Mouse (Mus musculus): ENCODE data around the gene B4galt1.
"Not testable (repeated sequence)": the region's sequence is repeated elsewhere in the genome, so short reads cannot be mapped to it uniquely, and the experiment has no call there.

Gene B4galt1

DNA sequence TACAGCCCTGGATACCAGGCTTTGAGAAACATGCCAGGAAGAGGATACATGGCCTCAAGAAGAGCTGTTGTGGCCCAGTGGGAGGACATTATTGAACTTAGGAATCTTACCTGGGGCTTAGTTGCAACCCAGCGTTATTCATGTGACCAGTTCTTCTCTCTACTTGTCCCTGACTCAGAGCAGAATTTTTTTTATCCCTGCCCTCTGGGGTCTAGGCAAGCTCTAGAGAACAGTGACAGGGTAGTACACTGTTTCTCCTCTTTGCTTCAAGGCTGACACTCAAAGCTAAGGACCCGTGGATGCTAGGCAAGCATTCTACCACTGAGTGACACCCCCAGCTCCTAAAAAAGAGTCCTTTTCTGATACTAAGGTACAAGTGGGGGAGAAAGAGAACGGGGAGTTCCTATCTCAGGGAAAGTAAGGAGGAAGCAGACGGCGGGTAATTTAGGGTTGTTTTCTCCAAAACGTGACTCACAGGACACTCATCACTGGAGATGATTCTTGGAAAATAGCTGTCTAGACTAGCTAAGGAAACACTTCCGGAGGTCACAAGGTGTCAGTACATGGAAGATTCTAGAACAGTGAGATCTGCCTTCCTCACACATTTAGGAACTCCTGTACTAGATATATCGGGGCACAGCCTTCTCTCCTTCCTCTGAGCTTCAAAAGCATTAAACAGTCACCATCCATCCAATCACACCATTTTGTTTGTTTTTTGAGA is 32.3 kb downstream of the B4galt1 start:
- intact Hi-C loops (cut with DNase I): no loop called here

DNA sequence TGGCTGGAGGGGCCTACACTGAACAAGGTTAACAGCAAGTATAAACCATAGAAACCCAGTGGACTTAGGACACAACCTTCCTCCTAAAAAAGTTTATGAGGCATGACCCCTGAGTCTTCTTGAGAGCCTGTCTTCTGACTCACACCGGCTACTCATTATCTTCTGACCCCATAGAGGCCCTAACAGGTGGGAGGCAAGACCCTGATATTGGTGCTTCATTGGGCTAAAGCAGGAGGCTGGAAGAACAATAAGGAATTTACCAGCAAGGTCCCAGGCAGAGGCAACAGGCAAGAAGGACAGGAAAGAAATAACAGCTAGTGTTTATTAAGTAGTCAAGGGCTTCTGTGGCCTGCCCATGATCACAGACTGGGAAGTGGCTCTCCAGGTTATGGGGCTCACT is 32.9 kb downstream of the B4galt1 start:
- intact Hi-C loops (cut with DNase I): no loop called here

DNA sequence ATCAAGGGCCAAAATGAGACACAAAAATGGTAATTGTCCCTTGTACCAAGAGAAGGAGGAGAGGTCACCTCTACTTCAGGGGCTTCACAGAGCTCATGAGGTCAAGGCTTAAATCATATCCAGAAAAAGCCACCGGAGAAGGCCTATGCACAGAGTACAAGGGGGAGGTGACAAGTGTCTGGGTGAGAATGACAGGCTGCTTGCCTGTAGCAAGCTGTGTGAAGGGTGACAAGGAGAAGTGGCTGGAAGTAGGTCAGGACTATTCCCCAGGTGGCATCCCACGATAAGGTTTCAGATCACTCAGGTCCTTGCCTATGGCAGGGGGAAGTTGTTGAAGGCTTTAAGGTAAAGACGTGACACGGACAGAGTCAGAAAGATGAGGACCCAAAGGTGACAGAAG is 33.8 kb downstream of the B4galt1 start:
- intact Hi-C loops (cut with DNase I): no loop called here

DNA sequence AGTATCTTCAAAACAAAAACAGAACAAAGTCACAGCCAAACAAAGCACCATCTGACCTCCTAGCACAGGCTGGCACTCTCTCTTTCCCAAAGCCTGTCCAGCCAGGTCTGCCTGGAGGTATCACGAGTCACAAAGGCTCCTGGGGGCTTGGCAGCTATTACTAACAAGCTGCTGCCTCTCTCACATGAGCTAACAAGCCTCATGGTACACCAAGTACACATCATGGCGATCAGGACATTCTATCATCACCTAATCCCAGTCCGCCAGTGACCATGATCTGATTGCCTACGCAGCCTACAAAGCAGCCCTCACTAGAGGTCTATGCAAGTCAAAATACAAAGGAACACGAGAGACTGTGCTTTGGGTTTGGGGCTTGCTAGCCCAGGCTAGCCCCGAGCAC is 34.7 kb downstream of the B4galt1 start:
- intact Hi-C loops (cut with DNase I): no loop called here

DNA sequence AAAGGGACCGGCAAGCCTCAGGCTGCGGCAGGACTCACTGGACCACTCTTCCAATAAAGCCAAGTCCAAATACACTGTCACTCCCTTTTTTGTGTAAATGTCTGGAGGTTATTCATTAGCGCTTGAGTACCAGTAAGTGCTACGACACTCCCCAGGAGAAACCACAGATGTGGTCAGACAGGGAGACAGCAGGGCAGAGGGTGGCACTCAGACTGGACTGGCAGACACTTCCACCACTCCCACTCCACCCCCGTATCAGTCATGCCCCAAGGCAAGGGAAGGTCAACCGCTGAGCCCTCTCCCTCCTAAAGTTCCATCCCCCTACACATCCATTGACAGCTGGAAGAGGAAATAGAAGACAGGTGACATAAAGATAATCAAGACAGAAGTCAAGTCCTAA is 35.4 kb downstream of the B4galt1 start:
- intact Hi-C loops (cut with DNase I): no loop called here

DNA sequence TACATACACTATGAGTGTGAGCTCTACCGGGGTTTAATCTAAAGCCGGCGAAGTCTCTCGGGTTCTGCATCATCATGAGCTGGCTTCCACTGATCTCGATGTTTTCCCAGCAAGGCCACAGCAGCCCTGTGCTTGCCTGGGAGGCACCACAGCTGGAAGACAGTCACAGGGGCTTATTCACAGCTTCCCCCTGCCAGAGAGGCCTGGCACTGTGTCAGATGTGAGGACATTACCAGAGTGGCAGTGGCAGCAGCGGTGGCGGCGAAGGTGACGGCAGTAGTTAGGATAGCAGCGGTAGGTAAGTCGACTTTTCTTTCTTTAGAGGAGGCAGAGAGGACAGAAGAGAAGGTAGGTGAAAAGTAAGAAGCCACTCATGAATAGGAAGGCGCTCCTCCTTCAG is 35.9 kb downstream of the B4galt1 start:
- intact Hi-C loops (cut with DNase I): no loop called here

DNA sequence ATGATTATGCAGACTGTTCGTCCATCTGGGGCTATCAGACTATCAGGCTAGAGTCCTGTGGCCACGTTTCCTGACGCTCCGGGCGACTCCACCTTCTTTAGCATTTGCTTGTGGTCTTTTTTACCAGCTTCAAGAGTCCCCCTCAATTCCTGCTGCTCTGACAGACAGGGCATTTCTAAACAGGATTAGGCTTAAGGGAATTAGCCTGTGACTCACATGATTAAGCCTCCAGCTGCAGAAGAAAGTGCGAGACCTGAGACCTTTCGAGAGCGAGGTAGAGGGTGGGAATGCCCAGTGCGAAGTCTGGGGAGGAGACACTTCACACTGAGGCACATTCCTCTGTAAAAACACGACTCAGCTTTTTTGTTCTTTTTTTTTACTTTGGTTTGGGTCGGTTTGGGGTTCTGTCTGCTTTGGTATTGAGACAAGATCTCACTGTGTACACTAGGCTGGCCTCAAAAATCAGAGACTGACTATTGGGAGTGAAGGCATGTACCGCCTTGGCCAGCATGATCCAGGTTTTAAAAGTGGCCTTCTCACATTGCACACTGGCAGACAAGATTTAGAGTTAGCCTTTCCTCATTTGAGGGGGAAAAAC is 37.9 kb downstream of the B4galt1 start:
- intact Hi-C loops (cut with DNase I): no loop called here

DNA sequence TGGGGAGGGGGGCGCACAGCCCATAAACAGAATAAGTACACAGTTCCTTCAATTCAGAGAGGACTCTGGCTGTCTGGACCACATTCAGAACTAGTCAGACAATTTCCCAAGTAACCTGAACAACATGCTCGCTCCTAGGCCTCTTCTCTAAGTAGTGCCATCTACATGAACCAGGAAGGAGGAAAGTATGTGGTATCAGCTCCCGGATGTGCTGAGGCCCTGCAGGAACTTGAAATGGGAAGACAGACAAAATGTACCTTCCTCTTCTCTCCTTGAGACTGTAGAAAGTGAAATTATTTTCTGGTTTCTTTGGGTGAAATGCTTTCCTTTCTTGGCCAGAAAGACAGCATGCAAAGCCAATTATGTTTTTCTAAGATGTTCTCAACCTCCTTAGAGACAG is 38.7 kb downstream of the B4galt1 start:
- intact Hi-C loops (cut with DNase I): no loop called here

DNA sequence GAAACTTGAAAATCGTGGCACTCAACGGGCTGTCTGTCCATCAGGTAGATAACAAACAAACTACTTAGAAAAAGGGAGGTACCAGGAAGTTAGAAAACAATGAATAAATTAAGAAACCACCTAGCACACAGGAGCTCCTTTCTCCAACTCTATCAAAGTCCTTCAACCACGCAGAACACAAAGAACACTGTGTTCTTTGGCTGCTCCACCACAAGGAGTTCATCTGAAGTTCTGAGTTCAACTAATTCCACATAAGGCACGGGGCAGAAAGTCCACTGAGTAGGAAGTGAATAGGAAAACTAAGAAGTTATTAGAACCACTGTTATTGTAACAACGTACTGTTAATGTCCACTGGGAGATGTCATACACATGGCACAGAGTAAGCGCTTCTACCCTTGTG is 39.4 kb downstream of the B4galt1 start:
- intact Hi-C loops (cut with DNase I): no loop called here

DNA sequence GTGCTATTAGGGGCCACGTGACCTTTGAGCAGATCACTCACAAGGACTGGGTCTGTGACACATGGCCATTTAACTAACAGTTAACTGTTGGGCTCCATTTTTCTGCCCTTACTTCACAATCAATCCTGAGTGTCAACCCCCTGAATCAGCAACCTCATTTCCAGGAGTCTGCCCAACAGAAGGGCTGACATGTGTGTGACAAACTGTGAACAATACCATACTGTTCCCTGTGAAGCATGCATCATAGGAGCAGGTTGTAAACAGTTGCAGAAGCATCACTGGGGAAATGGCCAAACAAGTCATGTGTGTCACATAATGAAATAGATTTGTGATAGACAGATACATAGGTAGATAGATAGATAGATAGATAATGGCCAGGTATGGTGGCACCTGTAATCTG is 40.9 kb downstream of the B4galt1 start:
- intact Hi-C loops (cut with DNase I): no loop called here

DNA sequence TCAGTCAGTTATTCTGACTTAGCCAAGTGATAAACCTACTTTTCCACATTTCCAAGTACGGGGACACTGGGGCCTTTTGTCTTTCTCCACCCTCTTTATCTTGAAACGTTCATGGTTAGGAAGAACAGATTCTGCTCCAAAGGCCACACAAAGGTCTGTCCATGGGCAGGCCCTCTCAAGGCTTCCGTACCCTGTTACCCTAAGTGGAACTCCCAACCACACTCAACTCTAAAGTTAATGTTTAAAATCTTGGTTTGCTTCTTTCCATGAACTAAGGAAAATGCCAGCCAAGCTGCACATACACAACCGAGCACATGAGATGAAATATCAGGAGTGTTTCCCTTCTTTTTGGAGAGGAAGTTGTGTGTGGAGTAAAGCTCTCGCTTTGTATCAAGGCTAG is 43.3 kb downstream of the B4galt1 start:
- intact Hi-C loops (cut with DNase I): no loop called here

DNA sequence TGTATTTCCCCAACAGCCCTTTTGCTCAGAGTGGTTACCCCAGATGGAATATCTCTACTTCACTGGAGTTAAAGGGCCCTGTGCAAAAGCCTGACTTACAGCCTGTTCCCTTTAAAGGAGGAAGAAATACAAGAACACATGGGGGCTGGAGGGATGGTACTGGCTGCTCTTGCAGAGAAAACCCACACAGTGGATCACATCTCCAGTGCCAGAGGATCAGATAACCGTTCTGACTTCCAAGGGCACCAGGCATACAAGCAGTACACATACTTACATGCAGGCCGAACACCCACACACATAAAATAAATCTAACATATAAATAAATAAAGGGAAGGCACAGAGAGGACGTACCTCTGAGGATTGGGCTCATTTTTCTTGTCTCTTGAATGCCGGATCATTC is 46.4 kb downstream of the B4galt1 start:
- intact Hi-C loops (cut with DNase I): no loop called here

DNA sequence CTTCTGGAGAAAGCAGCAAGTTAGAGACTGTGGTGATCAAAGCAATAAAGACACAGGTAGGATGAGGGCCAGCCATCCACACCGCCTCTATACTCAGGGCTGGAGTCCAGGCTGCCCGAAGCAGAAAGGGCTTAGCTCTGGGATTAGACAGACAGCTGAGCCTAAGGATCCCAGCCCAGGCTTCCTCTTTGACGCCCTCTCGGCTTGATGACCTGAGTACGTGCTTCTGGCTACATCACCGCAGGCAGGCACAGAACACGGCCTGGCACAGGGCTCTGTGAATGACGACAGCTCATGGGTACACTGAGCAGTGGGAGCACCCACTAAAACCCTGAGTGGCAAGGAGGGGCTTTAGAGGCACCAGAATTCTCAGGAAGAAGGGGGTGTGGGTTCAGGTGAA is 48.4 kb downstream of the B4galt1 start:
- intact Hi-C loops (cut with DNase I): no loop called here

DNA sequence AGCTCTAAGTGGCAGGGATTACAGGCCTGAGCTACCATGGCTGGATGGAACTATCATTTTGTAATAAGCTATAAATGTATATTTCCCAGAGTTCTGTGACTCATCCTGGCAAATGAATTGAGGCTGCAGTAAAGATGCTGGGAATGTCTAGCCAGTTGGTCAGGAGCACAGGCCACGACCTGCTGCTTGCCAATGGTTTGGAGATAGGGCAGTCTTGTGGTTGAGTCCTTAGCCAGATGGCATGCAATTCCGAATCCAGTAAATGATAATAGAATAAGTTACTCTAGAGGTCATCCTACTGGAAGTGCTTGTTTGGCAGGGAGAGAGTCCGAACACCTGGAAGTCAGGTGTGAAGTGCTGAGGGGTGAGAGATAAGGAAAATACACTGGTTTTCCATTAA is 51.0 kb downstream of the B4galt1 start:
- intact Hi-C loops (cut with DNase I): no loop called here

DNA sequence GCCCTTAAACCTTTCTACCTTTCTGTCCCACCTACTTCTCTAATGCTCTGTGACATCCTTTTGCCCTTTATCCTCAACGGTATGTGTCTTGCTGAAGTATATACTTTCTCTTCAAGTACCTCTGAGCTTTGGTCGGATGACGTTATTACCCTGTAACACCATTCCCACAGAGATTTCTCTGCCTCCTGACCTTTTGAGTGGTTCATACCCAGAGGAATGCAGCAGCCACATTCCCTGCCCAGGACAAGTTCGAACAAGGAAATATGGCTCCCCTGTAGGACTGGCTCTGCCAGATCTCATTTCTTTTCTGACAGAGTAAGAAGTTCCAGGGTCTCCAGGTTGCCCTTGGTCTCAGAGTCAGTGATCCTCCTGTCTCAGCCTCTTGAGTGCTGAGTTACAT is 51.9 kb downstream of the B4galt1 start:
- intact Hi-C loops (cut with DNase I): no loop called here

DNA sequence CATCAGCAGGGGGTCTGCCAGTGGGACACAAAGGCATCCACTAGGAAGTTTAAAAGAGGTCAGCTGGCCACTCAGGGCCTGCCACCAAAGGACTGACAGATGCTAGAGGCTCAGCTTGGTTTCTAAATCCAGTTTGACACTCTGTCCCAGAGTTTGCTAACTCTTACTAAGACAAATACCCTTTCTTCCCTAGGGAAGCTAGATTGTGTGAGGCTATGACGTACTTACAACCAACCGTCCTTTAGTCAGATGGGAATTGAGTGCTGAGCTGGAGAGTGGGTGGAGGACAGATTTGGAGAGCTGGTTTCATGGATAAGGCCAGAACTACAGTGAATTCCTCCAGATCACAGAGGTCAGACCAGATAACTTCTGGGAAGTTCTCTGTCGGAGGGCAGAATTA is 52.9 kb downstream of the B4galt1 start:
- intact Hi-C loops (cut with DNase I): no loop called here

DNA sequence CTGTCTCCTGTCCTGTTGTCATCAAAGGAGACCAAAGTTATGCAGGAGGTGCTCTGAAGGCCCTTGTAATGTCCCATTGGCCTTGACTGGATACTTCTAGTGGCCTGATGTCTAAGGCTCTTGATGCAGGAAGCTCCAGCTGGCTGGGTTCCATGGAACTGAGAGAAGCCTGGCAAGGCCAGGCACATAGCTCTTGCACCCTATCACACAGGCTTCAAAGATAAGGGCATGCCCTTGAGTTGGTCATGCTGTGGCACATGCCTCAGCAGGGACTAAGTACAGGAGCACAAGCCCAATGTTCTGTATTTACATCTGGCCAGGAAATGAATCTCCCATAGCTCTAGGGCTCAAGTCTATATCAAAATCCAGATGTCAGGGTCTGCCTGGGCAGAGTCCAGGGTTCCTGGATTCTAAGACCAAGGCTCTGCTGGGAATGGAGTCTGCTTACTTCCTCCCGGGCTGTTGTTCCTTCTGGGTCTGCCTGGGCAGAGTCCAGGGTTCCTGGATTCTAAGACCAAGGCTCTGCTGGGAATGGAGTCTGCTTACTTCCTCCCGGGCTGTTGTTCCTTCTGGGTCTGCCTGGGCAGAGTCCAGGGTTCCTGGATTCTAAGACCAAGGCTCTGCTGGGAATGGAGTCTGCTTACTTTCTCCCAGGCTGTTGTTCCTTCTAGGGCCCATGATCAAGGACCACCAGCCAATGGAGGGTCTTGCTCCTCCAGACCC is 54.8 kb downstream of the B4galt1 start:
- intact Hi-C loops (cut with DNase I): not testable (repeated sequence)

DNA sequence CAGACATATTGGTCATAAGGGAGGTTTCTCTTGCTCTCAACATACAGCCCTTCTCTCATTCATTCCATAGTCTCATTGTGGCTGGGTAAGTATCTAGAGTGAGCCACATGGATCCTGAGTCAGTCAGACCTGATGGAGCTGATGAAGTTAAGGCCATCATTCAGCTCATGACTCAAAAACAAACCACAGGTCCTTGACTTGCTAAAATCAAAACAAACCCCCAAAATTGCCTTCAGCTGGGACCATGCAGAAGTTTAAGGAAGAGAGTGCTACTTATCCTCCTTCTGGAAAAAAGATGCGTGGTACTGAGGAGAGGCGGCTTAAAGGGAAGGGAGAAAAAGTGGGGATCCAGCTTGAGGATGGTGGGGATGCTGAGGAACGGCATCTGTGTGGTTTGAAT is 58.0 kb downstream of the B4galt1 start:
- intact Hi-C loops (cut with DNase I): no loop called here

DNA sequence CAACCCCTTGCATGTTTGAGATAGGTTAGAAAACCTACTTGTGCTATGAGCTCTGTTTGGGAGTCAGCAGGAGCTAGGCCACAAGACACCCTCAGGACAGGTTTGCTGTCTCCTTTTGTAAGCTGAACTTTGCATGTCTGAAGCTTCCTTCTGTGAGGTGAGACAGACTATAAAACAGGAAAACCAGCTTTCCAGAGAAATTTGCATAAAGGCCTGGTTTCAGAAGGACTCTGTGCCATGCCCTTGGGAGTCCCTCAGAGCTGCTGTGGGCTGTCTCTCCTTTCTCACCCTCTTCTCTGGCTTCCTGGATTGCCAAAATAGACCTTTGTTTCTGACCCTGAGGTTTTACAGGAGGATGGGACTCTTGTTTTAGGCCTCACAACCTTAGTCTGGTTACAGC is 59.5 kb downstream of the B4galt1 start:
- intact Hi-C loops (cut with DNase I): no loop called here

DNA sequence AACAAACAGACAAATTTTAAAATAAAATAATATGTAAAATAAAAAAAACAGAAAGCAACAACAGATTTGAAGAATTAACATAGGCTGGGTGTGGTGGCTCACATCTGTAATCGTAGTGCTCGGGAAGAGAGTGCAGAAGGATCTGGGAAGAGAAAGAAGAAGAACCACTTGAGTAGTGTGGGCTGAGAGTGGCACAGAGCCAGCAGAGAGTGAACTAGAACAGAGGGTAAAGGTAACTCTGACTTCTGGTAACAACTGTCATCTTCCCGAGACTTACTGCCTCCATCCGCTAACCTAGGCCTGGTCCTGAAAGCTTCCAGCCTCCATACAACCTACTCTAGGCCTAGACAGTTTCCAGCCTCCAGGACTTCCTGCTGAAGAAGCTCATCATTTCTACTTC is 62.6 kb downstream of the B4galt1 start:
- intact Hi-C loops (cut with DNase I): no loop called here

DNA sequence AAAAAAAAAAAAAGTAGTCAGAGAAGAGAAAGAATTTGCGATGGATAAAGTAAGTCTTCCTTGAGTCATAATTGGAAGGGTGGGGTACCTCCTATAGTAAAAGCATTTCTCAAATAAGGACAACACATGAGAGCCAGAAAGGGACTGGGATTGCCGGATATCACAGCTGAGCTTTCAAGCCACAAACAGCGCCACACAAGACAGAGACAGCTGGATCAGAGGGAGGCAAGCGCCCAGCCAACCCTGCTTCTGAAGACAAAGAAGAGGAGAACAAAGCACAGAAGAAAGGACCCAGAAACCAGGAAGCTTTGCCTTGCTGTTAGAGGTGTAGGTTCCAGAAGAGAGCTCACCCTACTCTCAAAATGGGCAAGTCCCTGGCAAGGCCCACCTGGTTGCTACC is 67.2 kb downstream of the B4galt1 start:
- intact Hi-C loops (cut with DNase I): no loop called here

DNA sequence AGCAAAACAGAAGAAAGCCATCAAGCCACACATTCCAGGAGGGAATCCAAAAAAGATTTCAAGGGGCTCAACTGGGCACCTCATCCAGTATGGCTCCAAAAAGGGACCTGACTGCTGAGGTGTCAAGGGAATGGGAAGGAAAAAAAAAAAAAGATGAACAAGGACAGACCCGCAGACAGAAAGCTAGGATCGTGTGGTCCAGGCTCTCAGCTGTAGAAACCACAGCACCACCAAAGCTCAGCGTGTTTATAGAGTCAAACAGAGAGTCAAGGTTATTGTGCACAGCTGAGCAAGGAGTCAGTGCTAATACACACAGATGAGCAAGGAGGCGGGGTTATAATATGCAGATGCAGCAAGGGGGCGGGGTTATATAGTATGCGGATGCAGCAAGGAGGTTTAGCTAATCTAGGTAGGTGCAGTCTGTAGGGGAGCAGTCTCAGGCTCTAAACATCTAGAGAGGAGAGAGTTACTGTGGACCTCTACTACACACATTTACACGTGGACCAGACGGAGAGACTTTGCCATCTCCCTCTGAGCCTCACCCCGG is 68.1 kb downstream of the B4galt1 start:
- intact Hi-C loops (cut with DNase I): no loop called here

Data from adrenal gland (tissue).